Comparison of ENCODE assay signal across 9 mouse cellular contexts in the genomic region with DNA sequence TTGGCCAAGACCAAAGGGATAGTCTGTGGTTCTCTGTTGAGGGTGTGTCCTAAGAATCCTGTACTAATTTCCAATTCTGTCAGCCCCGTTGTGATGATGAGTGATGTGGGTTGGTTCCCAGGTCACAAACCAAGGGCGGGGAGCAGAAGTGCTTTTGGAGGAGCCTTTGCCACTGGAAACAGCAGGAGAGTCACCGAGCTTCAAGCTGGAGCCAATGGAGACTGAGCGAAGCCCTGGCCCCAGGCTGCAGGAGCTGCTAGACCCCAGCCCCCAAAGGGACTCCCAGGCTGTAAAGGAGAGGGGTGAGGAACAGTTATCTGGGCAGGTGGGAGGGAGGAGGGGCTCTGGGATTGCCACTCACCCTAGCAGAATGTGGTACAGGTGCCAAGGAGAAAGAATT. TPM values are rescaled to one million over a fixed set of nuclear protein-coding genes. Genes with fewer than 3 reads are reported as not detected.
DNase-seq lines count a peak whose midpoint lies in the region; ATAC-seq lines count a peak whose summit lies in the region.
"Had no signal": no experiment of that assay in that cellular context is flagged by ENCODE, and none has a peak within 500 bp of the region (broad histone marks: within the 10 kb centered on the region; RNA-seq: fewer than 3 reads in every experiment).

No protein-coding gene starts in this region.

- peaks cover 27% of the 10 kb centered on the region for H3K9me3 ChIP-seq in heart, embryonic 13.5 days
- H3K9me3 ChIP-seq in hindbrain, embryonic 12.5 days (replicated peaks) = peaks cover 23% of the 10 kb centered on the region
- H3K9me3 ChIP-seq in midbrain, embryonic 11.5 days (ENCODE audit: control insufficient read depth, low read length) = peaks cover 11% of the 10 kb centered on the region

- H3K27ac ChIP-seq in heart, embryonic 13.5 days (replicated peaks) = no peak overlapping the region
- no peak overlapping the region for H3K27ac ChIP-seq in hindbrain, embryonic 12.5 days
- H3K27ac ChIP-seq in midbrain, embryonic 11.5 days (ENCODE audit: low read depth, low read length) = no peak overlapping the region

- WGBS in heart, embryonic 13.5 days = 87% methylated on average over 4 of the region's 4 CpGs
- 89% methylated on average over 4 of the region's 4 CpGs for WGBS in hindbrain, embryonic 12.5 days
- 83% methylated on average over 4 of the region's 4 CpGs for WGBS in midbrain, embryonic 11.5 days

- no peak for DNase-seq in heart, adult 9 months (ENCODE audit: low spot score in 2 of 2)
- DNase-seq in ZHBTc4 (ENCODE audit: low read depth, low spot score) = peak; percentile 49
- peak; percentile 67 for DNase-seq in midbrain, embryonic 11.5 days (ENCODE audit: low spot score, missing footprints)
- DNase-seq in Muller cell, postnatal 12 days (ENCODE audit: inconsistent ontology term) = no peak
- DNase-seq in layer of hippocampus, adult 18-20 months (ENCODE audit: low spot score in 2 of 2) = no peak
- DNase-seq in layer of hippocampus, adult 8-10 months (ENCODE audit: low spot score in 2 of 2) = no peak

- H3K4me2 ChIP-seq in heart, embryonic 13.5 days = peak overlapping the region; percentile 98
- H3K4me2 ChIP-seq in hindbrain, embryonic 12.5 days (replicated peaks) = peak overlapping the region; percentile 79
- H3K4me2 ChIP-seq in midbrain, embryonic 11.5 days = peak overlapping the region; percentile 92

- peaks cover 25% of the 10 kb centered on the region for H3K4me1 ChIP-seq in heart, embryonic 13.5 days
- peaks cover 16% of the 10 kb centered on the region for H3K4me1 ChIP-seq in hindbrain, embryonic 12.5 days
- peaks cover 17% of the 10 kb centered on the region for H3K4me1 ChIP-seq in midbrain, embryonic 11.5 days (ENCODE audit: control insufficient read depth, insufficient read depth, low read length)

- ATAC-seq in heart, embryonic 13.5 days (ENCODE audit: extremely low read depth, insufficient number of reproducible peaks, low FRiP score, low TSS enrichment) = no peak
- no peak for ATAC-seq in hindbrain, embryonic 12.5 days (ENCODE audit: low FRiP score)
- no peak for ATAC-seq in midbrain, embryonic 11.5 days (ENCODE audit: low FRiP score)

- H3K27me3 ChIP-seq in heart, embryonic 13.5 days (replicated peaks) = peaks cover 8% of the 10 kb centered on the region; the same call in 1 of the 2 replicates
- H3K27me3 ChIP-seq in hindbrain, embryonic 12.5 days = no peaks in the 10 kb centered on the region
- H3K27me3 ChIP-seq in midbrain, embryonic 11.5 days (ENCODE audit: control insufficient read depth, insufficient read depth, low read length) = no peaks in the 10 kb centered on the region

- H3K36me3 ChIP-seq in heart, embryonic 13.5 days = peaks cover 55% of the 10 kb centered on the region
- peaks cover 46% of the 10 kb centered on the region for H3K36me3 ChIP-seq in hindbrain, embryonic 12.5 days
- peaks cover 34% of the 10 kb centered on the region for H3K36me3 ChIP-seq in midbrain, embryonic 11.5 days (ENCODE audit: control insufficient read depth, insufficient read depth, low read length)

- peak overlapping the region; percentile 82 for H3K4me3 ChIP-seq in heart, embryonic 13.5 days
- peak overlapping the region; percentile 85 for H3K4me3 ChIP-seq in hindbrain, embryonic 12.5 days
- H3K4me3 ChIP-seq in midbrain, embryonic 11.5 days (ENCODE audit: low read depth, low read length) = peak overlapping the region; percentile 10; the same call in 1 of the 2 replicates

- H3K9ac ChIP-seq in heart, embryonic 13.5 days = peak overlapping the region; percentile 92; the same call in 1 of the 2 replicates
- peak overlapping the region; percentile 87 for H3K9ac ChIP-seq in hindbrain, embryonic 12.5 days
- H3K9ac ChIP-seq in midbrain, embryonic 11.5 days (ENCODE audit: low read length) = peak overlapping the region; percentile 20; the same call in 1 of the 2 replicates

RNA-seq across cellular contexts. Expression of gene Zfp263, which starts 1.8 kb away (rescaled TPM):
- 26.6 and 27.1 TPM in 2 replicates for polyA plus RNA-seq in heart, embryonic 13.5 days (2015; fragmentation: Nextera tagmentation; extraction: Ambion mirVana)
- 54.4 and 56.7 TPM in 2 replicates for polyA plus RNA-seq in hindbrain, embryonic 12.5 days (2016; fragmentation: Nextera tagmentation; extraction: Ambion mirVana)
- polyA plus RNA-seq in midbrain, embryonic 11.5 days (2014; fragmentation: Nextera tagmentation; extraction: Ambion mirVana) = 27.2 and 32.1 TPM in 2 replicates
- total RNA-seq in layer of hippocampus, adult 18-20 months (2021) = 10 to 100 TPM; 18.6 to 19.6 TPM
- 10 to 100 TPM; 19.0 to 21.0 (median 20.6) TPM for total RNA-seq in layer of hippocampus, adult 8-10 months (2022)

RNA-seq across cellular contexts. Expression of gene Mefv, which starts 27.8 kb away (rescaled TPM):
- polyA plus RNA-seq in heart, embryonic 13.5 days (2015; fragmentation: Nextera tagmentation; extraction: Ambion mirVana) = 0.04 TPM in 1 of 2 replicates, not detected in the other
- not detected in 2 replicates for polyA plus RNA-seq in hindbrain, embryonic 12.5 days (2016; fragmentation: Nextera tagmentation; extraction: Ambion mirVana)
- not detected in 2 replicates for polyA plus RNA-seq in midbrain, embryonic 11.5 days (2014; fragmentation: Nextera tagmentation; extraction: Ambion mirVana)
- total RNA-seq in layer of hippocampus, adult 18-20 months (2021) = not detected
- not detected for total RNA-seq in layer of hippocampus, adult 8-10 months (2022)
- total RNA-seq: layer of hippocampus, postnatal 25 days had no signal

Comparison
In these comparisons a context has a peak if more than half of its experiments do, and no peak if none do; other contexts are left out.
1. H3K4me3 ChIP-seq: peak in every context shown above with its lines; median percentile 85 in hindbrain, embryonic 12.5 days; 82 in heart, embryonic 13.5 days; 10 in midbrain, embryonic 11.5 days.
2. H3K9ac ChIP-seq: peak in every context shown above with its lines; median percentile 92 in heart, embryonic 13.5 days; 87 in hindbrain, embryonic 12.5 days; 20 in midbrain, embryonic 11.5 days.
3. DNase-seq: peak in ZHBTc4 (single experiment) and midbrain, embryonic 11.5 days (single experiment); none in heart, adult 9 months (0 of 2), Muller cell, postnatal 12 days (single experiment), layer of hippocampus, adult 18-20 months (0 of 2) and layer of hippocampus, adult 8-10 months (0 of 2).
4. Peak in every context shown above with its lines, with median percentiles within 50 percentile points of each other: H3K4me2 ChIP-seq.